Mouse (Mus musculus): Measurements from ENCODE around the gene Rbfox1.

Gene Rbfox1

GRCm38 (mm10) chr16:7374146-7374545 lies 1489.0 kb downstream of the Rbfox1 start:
- no peak for DNase-seq (ENCODE audit: low spot score)

DNA sequence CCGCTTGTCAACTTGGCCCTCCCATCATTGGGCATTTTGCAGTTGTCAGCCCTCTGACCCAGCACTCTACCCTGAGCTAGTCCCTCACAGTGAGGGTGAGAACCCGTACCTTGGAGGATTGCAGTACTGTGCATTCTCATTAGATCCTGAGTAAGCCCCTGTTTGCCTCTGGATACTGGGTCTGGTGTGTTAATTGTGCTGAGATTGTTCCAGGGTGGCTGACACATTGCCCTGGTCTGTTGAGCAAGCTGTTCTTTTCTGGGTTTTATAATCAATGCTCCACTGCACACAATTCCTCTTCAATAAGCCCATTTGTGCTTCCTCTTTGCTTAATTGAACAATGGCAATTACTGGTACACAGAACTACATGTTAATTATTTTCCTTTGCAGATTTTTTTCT lies 1489.5 kb downstream of the Rbfox1 start:
- no peak for DNase-seq (ENCODE audit: low spot score)

DNA sequence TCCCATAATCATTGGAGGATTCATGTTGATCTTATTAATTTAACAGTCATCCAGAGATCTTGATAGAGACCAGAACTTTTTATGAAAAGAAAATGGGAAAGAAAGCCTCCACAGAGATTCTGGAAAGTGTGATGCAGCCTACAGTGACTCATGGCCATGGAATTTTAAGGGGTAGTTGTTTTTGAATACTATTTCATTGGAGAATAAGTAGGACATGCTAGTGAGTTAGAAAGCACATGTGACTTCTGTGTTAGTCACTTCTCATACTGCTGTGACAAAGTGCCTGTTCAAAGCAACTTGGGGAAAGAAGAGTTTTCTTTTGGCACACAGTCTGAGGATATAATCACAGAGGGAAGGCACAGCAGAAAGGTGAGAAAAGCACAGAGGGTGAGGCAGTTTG lies 1510.9 kb downstream of the Rbfox1 start:
- no peak for DNase-seq (ENCODE audit: low spot score)

GRCm38 (mm10) chr16:7404766-7405492 lies 1519.8 kb downstream of the Rbfox1 start:
- DNase-seq (ENCODE audit: low spot score): no peak

GRCm38 (mm10) chr16:7407862-7408640 lies 1522.9 kb downstream of the Rbfox1 start:
- DNase-seq (ENCODE audit: low spot score): no peak

- no peak for DNase-seq (ENCODE audit: low spot score)
These were observed 1534.6 kb downstream of the Rbfox1 start for GRCm38 (mm10) chr16:7419655-7420281.

DNA sequence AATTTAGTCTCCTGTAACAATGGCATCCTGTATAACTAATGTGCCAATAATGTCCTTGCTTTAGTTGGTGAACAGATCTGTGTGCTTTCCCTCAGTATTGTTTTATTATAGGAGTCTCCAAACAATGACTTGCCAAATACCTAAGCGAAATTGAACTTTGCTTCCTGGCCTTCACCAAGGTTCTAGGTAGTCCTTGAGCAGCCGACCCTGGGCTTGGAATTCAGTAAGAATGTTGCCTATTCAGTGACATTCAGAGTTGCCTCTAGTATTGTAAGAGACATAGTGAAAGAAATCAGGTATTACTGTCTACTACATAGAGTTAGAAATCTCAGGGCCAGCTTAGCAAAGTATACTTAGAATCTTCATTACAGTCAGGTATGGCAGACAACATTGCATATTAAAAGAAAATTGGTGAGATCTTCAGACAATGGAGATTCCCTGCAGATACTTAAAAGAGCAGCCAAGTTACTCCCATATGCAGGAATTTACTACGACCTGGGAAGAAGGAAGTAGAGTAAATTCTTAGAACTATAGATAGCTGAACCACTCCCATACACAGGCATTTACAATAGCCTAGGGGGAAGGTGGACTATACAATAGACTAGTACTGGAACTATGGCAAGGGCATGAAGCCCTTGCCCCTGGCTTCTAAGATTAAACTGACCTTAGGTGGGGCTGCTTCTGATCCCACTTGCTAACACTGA lies 1540.4 kb downstream of the Rbfox1 start:
- no peak for DNase-seq (ENCODE audit: low spot score)

DNA sequence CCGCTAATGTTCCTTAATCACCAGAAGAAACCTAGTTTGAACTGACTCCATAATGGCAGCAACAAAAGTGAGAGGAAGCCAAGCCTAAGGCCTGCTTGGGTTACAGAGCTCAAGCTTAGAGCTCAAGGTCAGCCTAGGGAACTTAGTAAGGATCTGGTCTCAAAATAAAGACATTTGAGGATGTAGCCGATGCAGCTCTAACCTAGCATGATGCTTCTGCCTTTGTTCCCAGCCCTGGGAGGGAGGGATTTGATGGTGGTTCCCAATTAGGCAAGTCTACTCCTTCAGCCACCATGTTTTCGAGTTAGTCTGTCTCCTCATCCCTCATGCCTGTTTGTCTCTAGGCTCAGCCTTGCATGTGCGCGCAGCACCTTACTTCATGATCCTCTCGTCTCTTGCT lies 1548.1 kb downstream of the Rbfox1 start:
- DNase-seq (ENCODE audit: low spot score): no peak

- DNase-seq (ENCODE audit: low spot score): no peak
These were observed 1561.7 kb downstream of the Rbfox1 start for GRCm38 (mm10) chr16:7446791-7447290.

DNA sequence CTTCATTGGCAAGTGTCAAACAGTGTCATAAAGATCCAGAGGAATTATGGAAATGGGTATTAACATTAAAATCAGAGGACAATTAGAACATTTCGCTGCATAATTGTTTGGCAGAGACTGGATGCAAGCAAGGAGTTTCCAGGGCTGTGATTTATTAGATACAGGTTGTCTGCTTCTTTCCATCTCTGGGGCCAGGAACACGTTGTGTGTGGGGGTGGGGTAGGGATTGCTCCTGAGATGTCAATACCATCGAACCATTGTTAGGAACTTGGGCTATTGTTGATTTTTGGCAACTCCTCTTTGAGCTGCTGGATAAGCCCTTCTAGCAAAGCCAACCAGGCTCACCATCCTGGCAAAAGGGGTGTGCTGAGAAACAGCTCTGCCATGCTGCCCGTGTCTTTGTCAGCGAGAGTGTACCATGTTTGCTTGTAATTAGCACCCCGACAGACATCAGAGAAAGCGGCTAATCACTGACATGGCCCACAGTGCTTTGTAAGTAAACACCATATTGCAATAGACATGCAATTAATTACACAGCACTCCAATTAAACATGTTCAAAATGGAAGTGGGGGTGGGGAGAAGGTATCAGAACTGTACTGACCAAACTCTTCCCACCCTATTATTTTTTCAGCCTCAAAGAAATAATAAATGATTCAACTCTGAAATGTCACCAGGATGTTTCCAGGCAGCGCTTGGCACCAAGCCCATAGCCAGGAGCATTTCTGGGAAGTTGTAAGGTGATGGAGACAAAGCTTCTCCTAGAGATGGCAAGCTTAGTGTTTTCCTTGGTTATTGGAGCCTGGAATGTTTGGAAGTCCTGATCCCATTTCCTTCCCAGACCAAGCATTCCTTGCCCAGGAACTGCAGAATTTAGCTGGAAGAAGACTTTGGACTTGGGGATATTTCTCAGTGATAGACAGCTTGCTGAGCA lies 1562.8 kb downstream of the Rbfox1 start:
- no peak for DNase-seq (ENCODE audit: low spot score)

DNA sequence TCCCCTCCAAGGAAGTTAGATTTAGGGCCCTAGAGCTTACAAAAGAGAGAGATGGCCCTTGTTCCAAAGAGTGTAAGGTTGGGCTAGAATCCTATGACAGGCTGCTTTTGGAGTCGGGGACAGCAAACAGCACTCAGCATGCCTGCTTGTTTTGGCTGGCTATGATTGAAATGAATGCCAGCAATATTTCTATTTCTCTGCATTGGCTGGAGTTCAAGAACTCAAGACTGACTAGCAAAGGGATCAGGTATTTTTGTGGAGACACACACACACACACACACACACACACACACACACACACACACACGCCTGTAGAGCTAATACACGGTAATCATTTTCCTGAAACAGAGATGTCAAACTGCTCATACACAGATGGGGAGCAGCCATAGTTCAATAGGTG lies 1566.0 kb downstream of the Rbfox1 start:
- DNase-seq (ENCODE audit: low spot score): no peak

DNA sequence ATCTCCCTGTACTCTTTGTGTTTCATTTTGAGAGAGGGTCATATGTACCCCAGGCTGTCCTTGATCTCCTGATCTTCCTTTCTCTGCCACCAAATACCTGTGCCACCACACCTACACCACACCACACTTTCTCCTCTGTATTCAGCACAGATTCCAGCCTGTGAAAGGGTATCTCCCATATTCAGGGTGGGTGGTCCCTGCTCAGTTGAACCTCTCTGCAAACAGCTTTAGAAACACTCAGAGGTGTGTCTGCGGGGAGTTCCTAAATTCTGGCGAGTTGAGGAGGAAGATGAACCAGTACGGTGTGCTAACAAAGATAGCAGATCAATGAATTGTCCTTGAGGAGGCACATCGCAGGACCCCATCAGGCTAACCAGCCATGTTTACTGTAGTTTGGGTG lies 1572.4 kb downstream of the Rbfox1 start:
- DNase-seq (ENCODE audit: low spot score): no peak

Measured in urinary bladder, postnatal 25 days (tissue).